Mouse (Mus musculus) bone marrow, adult 2 months (tissue): Measurements from ENCODE around the gene Cfap69. TPM values are rescaled to one million over a fixed set of nuclear protein-coding genes. Genes with fewer than 3 reads are reported as not detected.

Experiments used
- H3K27ac ChIP-seq: fragments of 200-500 bp; 2 replicates; pipeline ENCODE4 v1.5.1; 2012; ENCODE audit warnings: low read depth, mild to moderate bottlenecking, control low read depth, inconsistent platforms, low read length; ENCODE audit not compliant: control insufficient read depth, poor library complexity, insufficient read depth
- H3K4me1 ChIP-seq: fragments of 200-500 bp; 2 replicates; pipeline ENCODE4 v1.6.1; 2011; ENCODE audit warnings: low read length; ENCODE audit not compliant: control insufficient read depth, insufficient read depth
- H3K4me3 ChIP-seq: fragments of 200-500 bp; replicated peaks from 2 replicates; pipeline ENCODE3; 2011; ENCODE audit warnings: mild to moderate bottlenecking, low read depth, low read length, control low read depth; ENCODE audit not compliant: control insufficient read depth
- CTCF ChIP-seq: fragments of 200-500 bp; IDR thresholded peaks from 2 replicates; pipeline ENCODE4 v1.5.1; 2011; ENCODE audit warnings: low read length, control low read depth; ENCODE audit not compliant: control insufficient read depth, insufficient read depth
- POLR2A ChIP-seq: fragments of 200-500 bp; IDR thresholded peaks from 2 replicates; pipeline ENCODE4 v1.6.1; 2011; ENCODE audit warnings: low read depth, mild to moderate bottlenecking, control low read depth, low read length, borderline replicate concordance; ENCODE audit not compliant: control insufficient read depth
- WGBS: fragments of 180-500 bp; shearing (Covaris S2); methylation state at CpG from one replicate; pipeline ENCODE4 v1.1.7; 2018; 5-methylcytosine and 5-hydroxymethylcytosine counted together
- polyA plus RNA-seq: library from polyadenylated mRNA; stranded (reverse); fragments of >200 nt; gene quantifications from 2 replicates; pipeline ENCODE4 v1.2.4, GENCODE M21; 2011; ENCODE audit warnings: low replicate concordance; ENCODE audit not compliant: missing spikeins, insufficient read depth, insufficient read length

Gene Cfap69
- polyA plus RNA-seq, 1 experiment, result not detected

DNA sequence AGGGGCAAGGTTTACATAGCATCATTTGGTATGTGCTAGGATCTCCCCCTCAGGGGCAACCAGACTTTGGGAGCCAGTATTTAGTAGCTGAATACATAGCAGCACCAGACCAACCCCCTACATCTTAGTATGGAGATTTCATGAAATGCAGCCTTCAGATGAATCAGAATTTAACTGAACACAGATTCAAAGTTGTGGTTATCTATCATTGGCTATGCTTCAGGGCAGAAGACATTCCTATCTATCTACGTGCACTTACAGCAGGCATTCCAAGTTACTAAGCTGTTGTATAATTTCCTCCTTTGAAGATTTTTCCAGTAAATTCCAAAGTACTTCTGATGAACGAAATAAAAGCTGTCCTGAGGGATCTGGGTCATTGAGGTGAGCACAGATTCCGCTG is 38.5 kb downstream of the Cfap69 start:
- Histone ChIP-seq H3K4me1 (no peaks in the 10 kb centered on the region), H3K4me3 (no peak overlapping the region), H3K27ac (no peak overlapping the region)
- 72% methylated on average over 3 of the region's 3 CpGs for WGBS
- no peak for TF ChIP-seq POLR2A
- no peak for TF ChIP-seq CTCF

DNA sequence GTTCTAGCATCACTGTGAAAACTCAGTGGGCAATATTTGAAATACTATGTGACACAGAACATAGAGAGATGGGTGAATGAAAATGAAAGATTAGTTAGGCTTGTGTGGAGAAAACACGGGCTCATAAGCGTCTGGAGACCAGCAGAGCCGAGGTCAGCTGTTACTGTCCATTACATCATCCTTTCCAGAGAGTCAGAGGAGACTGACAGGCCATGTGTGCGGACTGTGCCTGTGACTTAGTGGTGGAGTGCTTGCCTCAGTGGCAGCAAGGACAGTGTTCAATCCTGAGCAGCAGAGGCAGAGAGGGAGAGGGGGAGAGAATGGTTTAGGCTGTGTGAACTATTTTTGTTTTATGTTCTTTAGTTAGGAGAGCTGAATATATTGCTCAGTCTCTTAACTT is 45.7 kb downstream of the Cfap69 start:
- H3K4me3 ChIP-seq, result no peak overlapping the region
- 61% methylated on average over 4 of the region's 4 CpGs for WGBS
- H3K4me1 ChIP-seq, result no peaks in the 10 kb centered on the region
- no peak for TF ChIP-seq POLR2A
- TF ChIP-seq CTCF, result no peak
- H3K27ac ChIP-seq, result no peak overlapping the region

DNA sequence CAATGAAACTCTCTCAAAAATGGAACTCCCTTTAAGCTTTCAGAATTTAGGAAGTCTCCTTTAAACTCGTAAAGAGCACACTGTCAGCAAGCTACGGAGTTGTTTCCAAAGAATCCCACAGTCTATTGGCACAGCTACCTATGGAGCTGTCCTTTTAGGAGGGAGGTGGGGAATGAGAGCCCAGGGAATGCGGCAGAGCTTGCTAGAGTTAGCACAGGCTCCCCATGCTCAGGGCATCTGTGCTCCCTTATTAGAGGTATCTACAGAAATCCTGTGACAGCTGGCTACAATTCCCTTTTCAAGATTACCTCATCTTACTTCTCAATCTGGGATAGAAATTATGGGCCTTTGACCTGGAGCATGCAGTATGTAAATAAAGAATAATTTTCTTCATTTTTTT is 53.5 kb downstream of the Cfap69 start:
- no peaks in the 10 kb centered on the region for H3K4me1 ChIP-seq
- no peak overlapping the region for H3K27ac ChIP-seq
- no peak overlapping the region for H3K4me3 ChIP-seq
- 57% methylated on average over 3 of the region's 3 CpGs for WGBS
- TF ChIP-seq CTCF (no peak), POLR2A (no peak)

DNA sequence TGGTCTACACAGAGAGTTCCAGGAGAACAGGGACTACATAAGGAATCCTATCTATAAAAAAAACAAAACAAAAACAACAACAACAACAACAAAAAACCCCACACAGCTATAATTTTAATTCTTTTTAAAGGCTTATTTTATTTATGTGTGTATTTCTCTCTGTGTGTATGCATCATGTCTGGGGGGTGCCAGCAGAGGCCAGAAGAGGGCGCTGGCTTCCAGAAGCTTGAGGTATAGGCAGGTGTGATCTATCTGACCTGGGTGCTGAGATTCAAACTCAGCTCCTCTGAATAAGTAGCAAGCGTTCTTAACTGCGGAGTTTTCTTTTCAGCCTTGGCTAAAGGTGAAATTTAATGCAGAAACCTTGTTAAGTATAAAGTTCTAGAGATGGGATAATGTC is 76.4 kb downstream of the Cfap69 start:
- Histone ChIP-seq H3K4me3 (no peak overlapping the region), H3K27ac (no peak overlapping the region), H3K4me1 (no peaks in the 10 kb centered on the region)
- WGBS, result 65% methylated on average over 3 of the region's 3 CpGs
- TF ChIP-seq CTCF (no peak), POLR2A (no peak)

DNA sequence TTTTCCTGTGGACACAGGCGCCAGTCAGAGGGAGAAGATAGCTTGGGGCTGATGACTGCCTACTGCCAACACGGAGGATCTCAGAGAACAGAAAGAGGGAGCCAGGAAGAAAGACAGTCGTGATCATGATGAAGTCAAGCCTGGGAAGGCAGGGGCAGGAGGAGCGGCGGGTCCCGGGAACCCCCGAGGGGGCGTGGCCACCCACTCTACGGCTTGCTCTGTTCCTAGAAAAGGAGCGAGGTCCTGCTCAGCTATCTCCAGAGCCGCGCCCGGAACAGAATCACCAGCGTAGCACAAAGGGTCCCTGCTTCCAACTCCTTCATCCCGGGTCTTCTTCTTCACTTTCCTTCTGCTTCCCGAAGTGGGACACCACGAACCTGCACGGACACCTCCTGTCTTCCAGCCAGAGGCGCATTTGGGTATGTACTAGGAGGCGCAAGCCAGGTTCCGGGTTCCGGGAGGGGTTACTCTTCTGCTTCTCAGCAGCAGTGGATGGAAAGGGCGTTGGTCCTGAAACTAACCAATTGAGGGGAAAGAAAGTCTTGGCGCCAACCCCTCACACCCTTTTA is 90.2 kb downstream of the Cfap69 start, which contains the start of gene Gm8773:
Gene Gm8773, plus strand, starts transcription at position 51 of the 569 bp plus-strand sequence.
- 3% methylated on average over 24 of the region's 24 CpGs for WGBS
- Histone ChIP-seq H3K4me1 (no peaks in the 10 kb centered on the region), H3K4me3 (no peak within 1 kb of the TSS), H3K27ac (no peak within 1 kb of the TSS)
- TF ChIP-seq CTCF, result no peak
- TF ChIP-seq POLR2A, result no peak

DNA sequence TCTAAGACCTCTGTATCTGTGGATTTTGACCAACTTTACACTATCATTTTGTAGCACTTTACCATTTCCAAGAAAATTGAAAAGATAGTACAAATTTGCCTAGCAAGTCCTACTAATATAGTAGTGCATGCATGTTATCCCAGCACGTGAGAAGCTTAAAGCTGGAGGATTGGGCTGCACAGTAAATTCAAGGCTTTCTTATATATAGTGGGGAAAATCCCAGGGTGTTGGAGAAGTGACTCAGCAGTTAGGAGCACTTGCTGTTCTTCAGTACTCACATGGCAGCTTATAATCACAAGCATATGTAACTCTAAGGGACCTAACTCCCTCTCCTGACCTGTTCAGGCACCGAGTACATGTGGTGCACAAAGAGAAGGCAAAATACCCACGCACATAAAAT is 101.6 kb downstream of the Cfap69 start:
- TF ChIP-seq CTCF (no peak), POLR2A (no peak)
- H3K4me1 ChIP-seq, result no peaks in the 10 kb centered on the region; the same call in 1 of the 2 replicates
- H3K27ac ChIP-seq, result no peak overlapping the region
- WGBS, result 56% methylated on average over 3 of the region's 3 CpGs
- no peak overlapping the region for H3K4me3 ChIP-seq

DNA sequence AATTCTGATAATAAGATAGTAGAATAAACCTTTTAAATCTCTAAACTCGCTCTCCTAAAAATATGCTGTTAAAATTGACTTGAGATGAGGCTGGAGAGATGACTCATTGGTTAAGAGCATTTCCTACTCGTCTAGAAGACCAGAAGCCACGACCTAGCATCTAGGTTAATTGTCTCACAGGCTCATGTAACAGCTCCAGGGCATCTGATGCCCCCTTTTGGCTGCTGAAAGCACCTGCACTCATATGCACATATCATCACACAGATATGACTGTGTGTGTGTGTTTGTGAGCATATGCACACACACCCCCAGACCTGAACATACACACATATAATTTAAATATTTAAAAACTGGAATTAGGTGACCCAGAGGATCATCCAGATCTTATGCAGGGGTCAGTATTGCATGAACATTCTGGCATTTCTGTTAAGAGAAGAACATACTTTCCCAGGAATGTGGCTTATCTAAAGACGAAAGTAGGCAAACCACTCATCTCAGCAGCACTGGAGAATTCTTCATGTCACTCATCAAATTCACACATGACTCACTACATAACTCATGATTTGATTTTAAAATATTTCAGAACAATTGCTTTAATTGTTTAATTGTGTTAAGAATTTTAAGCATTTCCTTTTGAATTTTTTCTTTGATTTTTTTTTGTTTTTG is 102.9 kb downstream of the Cfap69 start:
- no peak overlapping the region for H3K27ac ChIP-seq
- 66% methylated on average over 4 of the region's 4 CpGs for WGBS

DNA sequence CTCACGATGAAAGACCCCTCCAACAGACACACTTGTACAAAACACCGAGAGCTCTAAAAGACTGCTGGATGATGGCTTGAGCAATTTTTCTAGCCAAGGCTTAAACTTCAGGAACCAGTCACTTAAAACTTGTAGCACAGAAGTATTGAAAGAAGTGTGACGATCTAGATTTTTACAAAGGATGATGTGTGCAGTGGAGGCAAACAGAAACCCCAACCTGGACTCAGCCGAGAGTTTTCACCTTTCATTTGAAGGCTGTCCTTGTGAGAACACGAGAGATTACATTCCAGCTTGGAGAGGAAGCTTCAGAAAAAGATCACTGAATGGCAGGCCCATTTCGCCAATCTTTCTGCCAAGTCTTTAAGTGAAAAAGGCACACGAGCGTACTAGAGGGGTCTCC is 104.2 kb downstream of the Cfap69 start:
- Histone ChIP-seq H3K4me3 (peak overlapping the region; percentile 67), H3K27ac (no peak overlapping the region), H3K4me1 (no peaks in the 10 kb centered on the region; the same call in 1 of the 2 replicates)
- TF ChIP-seq CTCF (no peak), POLR2A (no peak)
- 44% methylated on average over 8 of the region's 8 CpGs for WGBS

More for the DNA sequence above, 102.9 kb downstream of the Cfap69 start:
- H3K4me3 ChIP-seq, result no peak overlapping the region
- TF ChIP-seq CTCF, result no peak
- no peak for TF ChIP-seq POLR2A
- no peaks in the 10 kb centered on the region; the same call in 1 of the 2 replicates for H3K4me1 ChIP-seq
